Mouse (Mus musculus) erythroblast, embryonic 14.5 days (primary cell): ENCODE measurements around the gene Gnmt. TPM values are rescaled to one million over a fixed set of nuclear protein-coding genes. Genes with fewer than 3 reads are reported as not detected.

Experiments
- H3K27me3 ChIP-seq: 2 replicates; pipeline ENCODE4 v1.6.1; 2012; ENCODE audit warnings: inconsistent platforms; ENCODE audit not compliant: control insufficient read depth
- H3K36me3 ChIP-seq: 2 replicates; pipeline ENCODE4 v1.6.1; 2012; ENCODE audit warnings: mild to moderate bottlenecking, inconsistent platforms; ENCODE audit not compliant: control insufficient read depth
- H3K4me1 ChIP-seq: 2 replicates; pipeline ENCODE4 v1.6.1; 2012; ENCODE audit warnings: inconsistent platforms; ENCODE audit not compliant: control insufficient read depth
- H3K4me3 ChIP-seq: replicated peaks from 2 replicates; pipeline ENCODE3; 2012; ENCODE audit warnings: moderate library complexity, mild to moderate bottlenecking, inconsistent platforms
- H3K9me3 ChIP-seq: 2 replicates; pipeline ENCODE4 v1.6.1; 2012; ENCODE audit warnings: low read length, inconsistent platforms, mixed read lengths; ENCODE audit not compliant: control insufficient read depth
- GATA1 ChIP-seq: IDR thresholded peaks from 2 replicates; pipeline ENCODE4 v1.6.1; 2012; ENCODE audit warnings: low read length, inconsistent platforms, mixed read lengths
- TAL1 ChIP-seq: IDR thresholded peaks from 3 replicates; pipeline ENCODE4 v1.6.1; 2012; ENCODE audit warnings: low read length, inconsistent platforms, mixed read lengths
- polyA plus RNA-seq: library from polyadenylated mRNA; stranded (reverse); fragments of >175 nt; gene quantifications from 2 replicates; pipeline ENCODE4 v1.2.3, GENCODE M21; 2012

Gnmt gene
- polyA plus RNA-seq, 1 experiment: 0.05 TPM

DNA sequence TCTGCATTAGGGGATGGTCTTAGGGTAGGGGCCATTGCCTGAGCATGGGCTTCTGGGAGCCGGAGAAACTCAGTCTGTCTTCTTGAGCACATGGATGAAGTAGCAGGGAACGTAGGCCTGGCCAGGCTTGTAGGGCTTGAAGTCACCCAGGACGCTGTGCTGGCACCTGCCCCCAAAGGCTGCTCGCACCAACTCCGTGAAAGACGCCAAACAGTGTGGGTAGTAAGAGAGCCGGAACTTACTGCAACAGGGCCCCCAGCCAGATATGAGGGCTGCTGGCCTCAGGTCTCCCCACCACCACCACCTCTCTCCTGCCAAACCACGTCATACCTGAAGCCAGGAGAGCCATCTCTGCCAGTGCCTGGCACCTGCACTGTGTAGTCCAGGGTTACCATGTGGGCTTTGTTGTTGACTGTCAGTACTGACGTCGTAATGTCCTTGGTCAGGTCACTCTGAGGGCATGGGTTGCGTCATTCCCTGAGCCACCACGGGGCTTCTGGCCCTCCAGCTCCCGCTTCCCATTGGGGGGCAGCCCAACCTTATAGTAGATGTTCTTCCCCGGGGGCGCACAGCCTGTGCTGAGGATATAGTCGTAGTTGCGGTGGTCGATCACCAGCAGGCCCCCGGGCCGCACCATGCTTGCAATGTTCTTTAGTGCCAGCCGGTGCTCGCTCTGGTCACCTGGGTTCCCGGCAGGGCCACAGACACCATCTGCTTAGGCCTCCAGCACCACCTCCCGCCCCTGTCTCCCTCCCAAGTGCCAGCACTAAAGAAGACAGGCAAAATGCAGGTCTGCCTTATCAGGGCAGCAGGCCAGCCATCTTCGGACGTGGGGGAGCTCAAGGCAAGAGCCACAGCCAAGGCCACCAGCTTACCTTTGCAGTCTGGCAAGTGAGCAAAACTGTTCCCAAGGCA is 3.0 kb downstream of the Gnmt start:
- Histone ChIP-seq H3K36me3 (peaks cover 50% of the 10 kb centered on the region), H3K4me3 (no peak overlapping the region), H3K9me3 (no peaks in the 10 kb centered on the region), H3K4me1 (peaks cover 10% of the 10 kb centered on the region), H3K27me3 (peaks cover 13% of the 10 kb centered on the region)
- TF ChIP-seq TAL1: no peak
- no peak for TF ChIP-seq GATA1

DNA sequence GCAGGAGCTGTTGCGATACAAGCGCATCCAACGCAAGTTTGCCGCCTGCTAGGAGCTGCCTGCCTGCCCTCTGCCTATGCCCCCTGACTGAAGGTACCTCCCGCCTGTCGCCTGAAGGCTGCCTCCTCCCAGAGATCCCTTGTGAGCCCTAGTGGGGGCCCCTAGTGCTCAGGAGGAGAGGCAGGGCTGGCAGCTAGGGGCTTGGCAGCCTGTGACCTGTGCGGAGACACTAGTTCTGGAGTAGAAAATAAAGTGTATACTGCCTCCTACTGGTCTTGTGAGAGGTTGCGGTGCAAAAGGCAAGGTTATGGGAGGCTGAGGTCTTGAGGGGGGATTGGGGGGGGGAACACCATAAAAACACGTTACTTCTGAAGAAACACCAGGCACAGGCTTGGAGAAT is 3.7 kb downstream of the Gnmt start:
- peaks cover 13% of the 10 kb centered on the region for H3K27me3 ChIP-seq
- TF ChIP-seq TAL1 (no peak), GATA1 (no peak)
- peaks cover 10% of the 10 kb centered on the region for H3K4me1 ChIP-seq
- H3K4me3 ChIP-seq: no peak overlapping the region
- no peaks in the 10 kb centered on the region for H3K9me3 ChIP-seq
- peaks cover 53% of the 10 kb centered on the region for H3K36me3 ChIP-seq

DNA sequence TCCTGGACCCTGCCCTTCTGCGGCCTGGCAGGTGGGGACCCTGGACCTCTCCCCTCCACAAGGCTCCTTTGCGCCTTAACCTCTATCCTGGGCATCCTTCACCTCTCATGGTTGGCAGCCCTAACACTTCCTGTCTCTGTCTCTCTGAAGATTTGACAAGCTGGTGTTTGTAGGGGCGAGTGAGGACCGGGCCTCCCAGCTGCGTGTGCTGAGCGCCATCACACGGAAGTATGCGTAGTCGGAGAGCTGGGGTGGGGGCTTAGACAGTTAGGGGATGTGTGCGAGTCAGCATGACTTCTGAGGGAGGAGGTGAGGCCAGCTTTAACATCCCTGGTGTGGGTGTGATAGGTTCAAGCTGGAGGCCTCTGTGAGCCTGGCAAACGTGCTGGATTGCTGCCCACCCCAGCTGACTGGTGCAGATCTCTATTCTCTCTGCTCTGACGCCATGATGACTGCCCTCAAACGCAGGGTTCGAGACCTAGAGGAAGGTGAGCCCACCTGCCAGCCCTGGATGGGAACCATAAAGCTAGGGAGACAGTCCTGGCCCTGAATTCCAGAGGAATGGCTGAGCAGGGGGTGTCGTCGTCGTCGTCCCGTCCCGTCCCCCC is 4.4 kb downstream of the Gnmt start:
- Histone ChIP-seq H3K9me3 (no peaks in the 10 kb centered on the region), H3K4me3 (no peak overlapping the region), H3K36me3 (peaks cover 53% of the 10 kb centered on the region), H3K27me3 (peaks cover 12% of the 10 kb centered on the region), H3K4me1 (peaks cover 10% of the 10 kb centered on the region)
- no peak for TF ChIP-seq TAL1
- TF ChIP-seq GATA1: no peak

DNA sequence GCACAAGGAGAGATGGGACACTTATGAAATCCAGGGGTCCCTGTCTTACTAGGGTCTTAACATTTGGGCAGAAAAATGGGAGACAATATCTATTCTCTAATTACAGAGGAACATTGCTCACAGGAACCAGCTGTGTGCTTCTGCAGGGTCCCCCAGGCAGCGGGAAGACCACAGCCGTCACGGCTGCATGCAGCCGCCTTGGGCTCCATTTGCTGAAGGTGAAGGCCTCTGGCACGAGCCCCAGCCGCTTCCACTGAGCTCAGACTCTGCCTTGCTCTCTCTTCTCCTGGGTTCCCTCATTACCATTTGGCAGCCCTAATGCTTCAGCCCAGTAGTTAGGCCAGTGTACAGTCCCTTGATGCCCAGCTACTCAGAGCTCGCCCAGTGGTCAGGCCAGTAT is 7.9 kb downstream of the Gnmt start:
- Histone ChIP-seq H3K27me3 (no peaks in the 10 kb centered on the region), H3K9me3 (no peaks in the 10 kb centered on the region), H3K4me3 (no peak overlapping the region), H3K4me1 (peaks cover 3% of the 10 kb centered on the region; the same call in 1 of the 2 replicates), H3K36me3 (peaks cover 58% of the 10 kb centered on the region)
- no peak for TF ChIP-seq GATA1
- no peak for TF ChIP-seq TAL1

DNA sequence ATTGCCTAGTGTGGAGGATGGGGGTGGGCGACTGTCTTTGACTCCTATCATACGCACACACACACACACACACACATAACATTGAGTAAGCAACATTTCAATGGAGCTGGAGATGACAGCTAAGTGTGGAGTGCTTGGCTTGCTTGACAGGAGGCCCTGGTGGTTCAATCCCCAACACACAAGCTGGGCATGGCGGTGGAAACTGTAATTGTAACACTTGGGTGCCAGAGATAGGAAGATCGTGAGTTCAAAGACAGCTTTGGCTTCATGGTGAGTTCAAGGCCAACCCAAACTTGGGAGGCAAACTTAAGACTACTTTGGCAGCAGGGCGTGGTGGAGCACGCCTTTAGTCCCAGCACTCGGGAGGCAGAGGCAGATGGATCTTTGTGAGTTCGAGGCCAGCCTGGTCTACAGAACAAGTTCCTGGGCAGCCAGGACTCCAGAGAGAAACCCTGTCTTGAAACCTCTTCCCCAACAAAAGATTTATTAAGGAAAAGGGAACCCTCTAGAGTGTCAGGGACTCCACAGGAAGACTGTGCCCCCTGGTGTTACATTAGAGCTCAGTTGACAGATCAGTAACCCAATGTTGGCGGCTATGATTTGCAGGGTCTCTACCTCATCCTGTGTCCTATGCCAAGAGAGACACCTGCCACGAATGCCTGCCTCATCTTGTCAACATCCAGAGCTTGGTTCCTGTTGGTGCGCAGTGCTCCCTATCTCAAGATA is 14.0 kb downstream of the Gnmt start:
- peaks cover 37% of the 10 kb centered on the region for H3K36me3 ChIP-seq
- no peaks in the 10 kb centered on the region for H3K9me3 ChIP-seq
- peaks cover 34% of the 10 kb centered on the region for H3K4me1 ChIP-seq
- no peak for TF ChIP-seq GATA1
- no peak for TF ChIP-seq TAL1
- H3K27me3 ChIP-seq: no peaks in the 10 kb centered on the region
- H3K4me3 ChIP-seq: no peak overlapping the region

DNA sequence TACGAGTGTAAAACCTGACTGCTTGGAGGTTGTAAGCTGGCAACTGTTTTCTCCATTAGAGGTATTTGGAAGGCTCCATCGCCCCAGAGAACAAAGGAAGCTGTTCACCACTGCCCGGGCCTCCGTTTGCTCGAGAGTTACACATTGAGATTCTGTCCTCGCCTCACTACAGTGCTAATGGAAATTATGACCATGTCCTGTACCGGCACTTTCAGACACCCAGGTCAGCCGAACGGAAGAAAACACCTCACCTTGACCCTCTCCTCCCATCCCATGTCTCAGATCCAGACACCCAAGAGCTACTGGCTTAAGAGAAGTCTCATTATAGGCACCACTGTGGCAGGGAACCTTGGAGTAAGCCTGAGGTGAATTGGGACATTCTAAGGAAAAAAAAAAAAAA is 15.1 kb downstream of the Gnmt start:
- no peak for TF ChIP-seq GATA1
- no peak for TF ChIP-seq TAL1
- H3K27me3 ChIP-seq: no peaks in the 10 kb centered on the region
- peaks cover 2% of the 10 kb centered on the region; the same call in 1 of the 2 replicates for H3K9me3 ChIP-seq
- H3K4me3 ChIP-seq: no peak overlapping the region
- peaks cover 34% of the 10 kb centered on the region for H3K4me1 ChIP-seq
- H3K36me3 ChIP-seq: peaks cover 37% of the 10 kb centered on the region

DNA sequence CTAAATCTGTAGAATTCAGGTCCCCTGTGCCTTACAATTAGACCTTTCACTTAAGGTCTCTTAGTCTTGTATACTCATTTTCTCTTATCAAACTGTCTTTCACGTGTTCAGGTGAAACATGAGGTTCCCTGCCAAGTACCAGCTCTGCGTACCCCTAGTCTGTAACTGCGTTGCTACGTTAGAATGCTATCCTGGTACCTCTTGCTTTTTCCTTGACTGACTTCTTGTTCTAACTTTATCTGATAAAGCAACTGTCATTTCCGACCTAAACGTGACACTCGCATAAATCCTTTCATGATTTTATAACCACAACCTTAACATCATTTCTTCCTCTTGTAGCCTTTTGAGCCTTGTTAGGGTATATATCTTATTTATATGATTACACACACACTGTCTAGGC is 16.5 kb downstream of the Gnmt start:
- Histone ChIP-seq H3K4me1 (peaks cover 34% of the 10 kb centered on the region), H3K4me3 (peak overlapping the region; percentile 99), H3K36me3 (peaks cover 36% of the 10 kb centered on the region), H3K27me3 (no peaks in the 10 kb centered on the region), H3K9me3 (peaks cover 2% of the 10 kb centered on the region; the same call in 1 of the 2 replicates)
- TF ChIP-seq GATA1: no peak
- no peak for TF ChIP-seq TAL1

DNA sequence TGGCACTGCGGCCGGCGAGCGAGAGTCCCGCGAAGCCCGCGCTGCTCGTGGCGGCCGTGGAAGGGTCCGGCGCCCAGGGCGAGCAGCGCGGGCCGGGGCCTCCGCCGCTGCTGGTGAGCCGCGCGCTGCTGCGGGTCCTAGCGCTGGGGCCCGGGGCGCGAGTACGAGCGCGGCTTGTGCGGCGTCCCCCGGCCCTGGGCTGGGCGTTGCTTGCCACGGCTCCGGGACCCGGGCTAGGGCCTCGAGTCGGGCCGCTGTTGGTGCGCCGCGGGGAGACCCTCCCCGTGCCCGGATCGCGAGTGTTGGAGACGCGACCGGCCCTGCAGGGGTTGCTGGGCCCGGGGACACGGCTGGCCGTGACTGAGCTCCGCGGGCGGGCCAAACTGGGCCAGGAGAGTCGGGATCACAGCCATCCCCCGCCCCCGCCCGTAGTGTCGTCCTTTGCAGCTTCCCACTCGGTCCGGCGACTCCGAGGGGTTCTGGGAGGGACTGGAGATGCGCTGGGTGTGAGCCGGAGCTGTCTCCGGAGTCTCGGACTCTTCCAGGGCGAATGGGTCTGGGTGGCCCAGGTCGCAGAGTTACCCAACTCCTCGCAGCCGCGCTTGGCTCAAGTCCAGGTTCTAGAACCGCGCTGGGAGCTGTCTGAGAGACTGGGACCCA is 17.2 kb downstream of the Gnmt start:
- no peak for TF ChIP-seq GATA1
- no peak for TF ChIP-seq TAL1
- peaks cover 2% of the 10 kb centered on the region; the same call in 1 of the 2 replicates for H3K27me3 ChIP-seq

More for the DNA sequence above, 17.2 kb downstream of the Gnmt start:
- peaks cover 32% of the 10 kb centered on the region for H3K36me3 ChIP-seq
- H3K9me3 ChIP-seq: peaks cover 2% of the 10 kb centered on the region; the same call in 1 of the 2 replicates
- H3K4me1 ChIP-seq: peaks cover 34% of the 10 kb centered on the region
- H3K4me3 ChIP-seq: peak overlapping the region; percentile 99
